Mouse (Mus musculus) G1E (cell line): Measurements from ENCODE around the gene Calm1.

Experiments used
- CTCF ChIP-seq: IDR thresholded peaks from 2 replicates; pipeline ENCODE4 v1.5.1; 2012; ENCODE audit warnings: low read depth, low read length, inconsistent platforms, mixed read lengths
- GATA1 ChIP-seq: IDR thresholded peaks from 2 replicates; pipeline ENCODE4 v1.6.1; 2012; ENCODE audit warnings: borderline replicate concordance, low read length, inconsistent platforms, mixed read lengths
- POLR2AphosphoS5 ChIP-seq: IDR thresholded peaks from 2 replicates; pipeline ENCODE4 v1.6.1; 2012; ENCODE audit warnings: low read depth, low read length, inconsistent platforms; ENCODE audit not compliant: insufficient replicate concordance
- TAL1 ChIP-seq: conservative IDR thresholded peaks from 2 replicates; pipeline ENCODE4 v1.6.1; 2012; ENCODE audit warnings: low read depth, low read length, inconsistent platforms, mixed read lengths

DNA sequence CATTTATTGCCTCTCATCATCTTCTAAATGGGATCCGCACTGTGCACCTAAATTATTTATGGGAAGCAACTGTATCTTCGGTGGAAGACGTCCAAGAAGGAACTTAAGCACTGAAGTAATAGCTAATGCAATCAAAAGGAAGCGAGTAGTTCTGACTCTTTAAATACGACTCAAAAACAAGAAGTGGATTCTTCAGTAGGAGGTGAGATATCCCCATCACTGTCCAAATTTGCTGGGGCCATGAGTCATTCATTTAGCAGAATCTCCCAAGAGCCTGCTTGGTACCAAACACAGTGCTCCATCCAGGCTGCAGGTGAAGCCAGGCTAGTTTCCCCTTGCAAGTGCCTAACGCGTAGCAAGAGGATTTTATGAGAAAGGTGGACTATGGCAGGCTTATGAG is 49.9 kb downstream of the Calm1 start:
- no peak for TF ChIP-seq GATA1
- TF ChIP-seq CTCF, result no peak
- no peak for TF ChIP-seq TAL1
- no peak for TF ChIP-seq POLR2AphosphoS5
